Mouse (Mus musculus) adipocyte (in vitro differentiated cells): ENCODE results near the gene Fam50a.
"Not testable (repeated sequence)": the region's sequence is repeated elsewhere in the genome, so short reads cannot be mapped to it uniquely, and the experiment has no call there.

Experiments
- DNase-seq: peaks from one replicate; pipeline ENCODE4 v3.0.0-alpha.2; 2016; ENCODE audit warnings: low spot score

The Fam50a gene

GRCm38 (mm10) chrX:74330166-74330930 lies 17.5 kb downstream of the Fam50a start:
- peak; percentile 20 for DNase-seq

GRCm38 (mm10) chrX:74352645-74353466 lies 40.0 kb downstream of the Fam50a start:
- no peak for DNase-seq

GRCm38 (mm10) chrX:74353467-74353770 lies 40.6 kb downstream of the Fam50a start, which contains the start of gene Lage3:
TSS of gene Lage3 (minus strand) at chrX:74353618.
- DNase-seq, result peak; percentile 85

- DNase-seq, result not testable (repeated sequence)
These were observed 44.2 kb downstream of the Fam50a start for GRCm38 (mm10) chrX:74357069-74357468.

GRCm38 (mm10) chrX:74359171-74359570 lies 46.3 kb downstream of the Fam50a start:
- no peak for DNase-seq

- no peak for DNase-seq
These were observed 54.7 kb downstream of the Fam50a start for GRCm38 (mm10) chrX:74367512-74367911.

- DNase-seq, result peak; percentile 51
These were observed 55.5 kb downstream of the Fam50a start for GRCm38 (mm10) chrX:74368209-74368909.
